Mouse (Mus musculus) intestine, postnatal 0 days (tissue): ENCODE data around the gene Saa1. TPM values are rescaled to one million over a fixed set of nuclear protein-coding genes. Genes with fewer than 3 reads are reported as not detected.
A peak's percentile ranks its signal among the peaks of the same experiment; 100 is the strongest.

Experiments used
- ATAC-seq: fragments of 200-750 bp; cut with Nextera tagmentation; 2 replicates; pipeline ENCODE4 v1.8.0; 2017; ENCODE audit warnings: mild to moderate bottlenecking, moderate TSS enrichment, moderate library complexity
- H3K27ac ChIP-seq: fragments of 300-500 bp; sonication (generic); 2 replicates; pipeline ENCODE4 v1.5.1; 2014; ENCODE audit warnings: mild to moderate bottlenecking, low read depth, low read length, moderate library complexity
- H3K27me3 ChIP-seq: fragments of 300-500 bp; sonication (generic); replicated peaks from 2 replicates; pipeline ENCODE4 v1.6.1; 2014; ENCODE audit warnings: low read length, mixed read lengths; ENCODE audit not compliant: control insufficient read depth, insufficient read depth
- H3K36me3 ChIP-seq: fragments of 300-500 bp; sonication (generic); 2 replicates; pipeline ENCODE4 v1.6.1; 2014; ENCODE audit warnings: mild to moderate bottlenecking, moderate library complexity; ENCODE audit not compliant: control insufficient read depth, insufficient read depth
- H3K4me1 ChIP-seq: fragments of 300-500 bp; sonication (generic); replicated peaks from 2 replicates; pipeline ENCODE4 v1.6.1; 2014; ENCODE audit warnings: antibody characterized with exemption, low read length, mixed read lengths; ENCODE audit not compliant: control insufficient read depth, insufficient read depth
- H3K4me2 ChIP-seq: fragments of 300-500 bp; sonication (generic); replicated peaks from 2 replicates; pipeline ENCODE4 v1.6.1; 2014; ENCODE audit warnings: low read depth, mild to moderate bottlenecking, moderate library complexity
- H3K4me3 ChIP-seq: fragments of 300-500 bp; sonication (generic); 2 replicates; pipeline ENCODE4 v1.5.1; 2014; ENCODE audit warnings: low read depth, low read length
- H3K9ac ChIP-seq: fragments of 300-500 bp; sonication (generic); 2 replicates; pipeline ENCODE4 v1.6.1; 2014; ENCODE audit warnings: mild to moderate bottlenecking, low read depth, low read length
- H3K9me3 ChIP-seq: fragments of 300-500 bp; sonication (generic); 2 replicates; pipeline ENCODE4 v1.6.1; 2016; ENCODE audit warnings: mixed run types; ENCODE audit not compliant: control insufficient read depth
- CTCF ChIP-seq: sonication (generic); IDR thresholded peaks from 2 replicates; pipeline ENCODE4 v1.5.1; 2016; ENCODE audit warnings: low read depth, mild to moderate bottlenecking, control low read depth, antibody characterized with exemption, moderate library complexity
- WGBS: fragments of 180-500 bp; shearing (Covaris S2); extraction: QIAGEN DNeasy Blood & Tissue Kit; methylation state at CpG from one replicate; pipeline ENCODE4 v1.1.7; 2014; 5-methylcytosine and 5-hydroxymethylcytosine counted together
- polyA plus RNA-seq: library from polyadenylated mRNA; unstranded; fragments of >200 nt; fragmentation: Nextera tagmentation; extraction: Ambion mirVana; gene quantifications from 2 replicates; pipeline ENCODE4 v1.2.1, GENCODE M21; 2015

Gene Saa1
- polyA plus RNA-seq, 1 experiment from 2014 or later: 0.29 TPM

DNA sequence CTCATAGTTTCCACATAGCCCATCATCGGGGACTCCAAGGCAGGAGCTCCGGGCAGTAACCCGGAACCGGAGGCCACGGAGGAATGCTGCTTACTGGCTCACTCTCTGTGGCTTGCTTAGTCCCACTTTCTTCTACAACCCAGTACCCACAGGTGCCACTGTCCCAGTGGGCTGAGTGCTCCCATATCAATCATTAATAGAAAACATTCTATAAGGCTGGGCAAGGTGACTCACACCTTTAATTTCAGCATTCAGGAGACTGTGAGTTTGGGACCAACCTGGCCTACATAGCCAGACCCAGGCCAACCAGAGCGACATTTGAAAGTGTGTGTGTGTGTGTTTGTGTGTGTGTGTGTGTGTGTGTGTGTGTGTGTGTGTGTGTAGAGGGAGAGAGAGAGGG is 19.4 kb downstream of the Saa1 start:
- Histone ChIP-seq H3K27me3 (no peaks in the 10 kb centered on the region), H3K27ac (no peak overlapping the region; the same call in 1 of the 2 replicates), H3K9ac (no peak overlapping the region), H3K4me2 (no peak overlapping the region), H3K36me3 (no peaks in the 10 kb centered on the region), H3K4me1 (peaks cover 3% of the 10 kb centered on the region; the same call in 1 of the 2 replicates), H3K4me3 (no peak overlapping the region), H3K9me3 (no peaks in the 10 kb centered on the region)
- 97% methylated on average over 6 of the region's 6 CpGs for WGBS
- TF ChIP-seq CTCF: no peak
- peak; percentile 58 for ATAC-seq

DNA sequence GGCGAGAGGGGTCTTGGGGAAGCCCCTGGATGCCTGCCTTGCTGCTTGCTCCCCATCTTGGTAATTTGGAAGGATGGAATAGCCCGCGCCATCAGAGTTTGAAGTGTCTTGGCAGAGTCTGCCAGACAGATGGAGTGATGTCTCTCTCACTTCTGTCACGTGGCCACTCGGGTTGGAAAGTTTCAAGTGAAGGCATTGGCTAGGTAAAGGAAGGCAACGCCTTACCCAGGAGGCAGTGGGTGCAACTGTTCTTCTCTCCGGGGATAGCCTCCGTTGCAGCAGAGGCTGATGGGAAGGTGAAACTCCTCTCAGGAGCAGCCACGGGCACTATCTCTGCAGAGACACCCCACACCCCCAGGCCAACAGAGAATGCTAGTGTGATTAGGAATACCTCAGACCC is 22.3 kb downstream of the Saa1 start:
- Histone ChIP-seq H3K27ac (no peak overlapping the region), H3K9ac (no peak overlapping the region), H3K4me3 (no peak overlapping the region), H3K4me2 (no peak overlapping the region), H3K4me1 (peaks cover 3% of the 10 kb centered on the region; the same call in 1 of the 2 replicates), H3K36me3 (no peaks in the 10 kb centered on the region), H3K27me3 (no peaks in the 10 kb centered on the region), H3K9me3 (no peaks in the 10 kb centered on the region)
- WGBS: 82% methylated on average over 9 of the region's 9 CpGs
- no peak for ATAC-seq
- TF ChIP-seq CTCF: no peak

- H3K9me3 ChIP-seq: no peaks in the 10 kb centered on the region
- no peak overlapping the region for H3K4me2 ChIP-seq
- peaks cover 3% of the 10 kb centered on the region; the same call in 1 of the 2 replicates for H3K4me1 ChIP-seq
- 36% methylated on average over 7 of the region's 7 CpGs for WGBS
- no peak overlapping the region for H3K9ac ChIP-seq
- TF ChIP-seq CTCF: no peak
- no peak overlapping the region for H3K27ac ChIP-seq
- no peaks in the 10 kb centered on the region for H3K36me3 ChIP-seq
- ATAC-seq: peak; percentile 28; the same call in 1 of the 2 replicates
- no peak overlapping the region for H3K4me3 ChIP-seq
- H3K27me3 ChIP-seq: no peaks in the 10 kb centered on the region
Measured at GRCm38 (mm10) chr7:46719526-46719925, 23.3 kb downstream of the Saa1 start.

DNA sequence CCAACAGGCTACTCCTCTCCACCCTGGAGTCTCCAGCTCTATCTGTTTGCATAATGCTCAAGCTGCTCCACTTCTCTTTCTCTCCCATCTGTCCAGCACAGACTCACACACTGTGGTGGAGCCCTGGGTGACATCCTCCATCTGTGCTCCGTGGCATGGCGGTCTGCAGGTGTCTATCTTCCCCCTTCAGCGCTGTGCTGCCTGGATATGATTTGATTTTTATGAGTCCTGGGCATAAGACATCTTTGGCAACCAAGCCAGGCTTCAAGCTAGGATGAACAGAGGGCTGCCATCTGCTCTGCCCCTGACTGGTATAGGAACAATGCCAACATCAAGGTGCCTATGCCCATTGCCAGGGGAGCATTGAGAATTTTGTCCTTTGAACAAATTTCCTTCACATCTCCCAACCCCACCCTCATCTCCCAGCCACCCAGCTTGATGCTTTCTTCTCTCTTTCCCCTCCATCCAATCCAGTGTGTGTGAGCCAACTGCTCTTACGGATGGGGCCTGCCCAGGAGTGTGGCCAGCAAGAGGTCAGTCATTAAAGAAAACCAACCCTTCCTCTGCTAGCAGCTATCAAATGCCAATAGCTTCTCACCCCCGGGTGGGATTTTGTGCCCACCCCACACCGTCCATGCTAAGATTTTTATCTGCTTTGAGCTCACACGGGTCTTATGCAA is 24.0 kb downstream of the Saa1 start:
- WGBS: 80% methylated on average over 7 of the region's 7 CpGs
- no peak for TF ChIP-seq CTCF
- no peaks in the 10 kb centered on the region for H3K9me3 ChIP-seq
- no peaks in the 10 kb centered on the region for H3K27me3 ChIP-seq
- no peak overlapping the region for H3K4me2 ChIP-seq
- H3K27ac ChIP-seq: no peak overlapping the region
- H3K4me1 ChIP-seq: peaks cover 3% of the 10 kb centered on the region; the same call in 1 of the 2 replicates
- no peak overlapping the region for H3K4me3 ChIP-seq
- H3K9ac ChIP-seq: no peak overlapping the region
- H3K36me3 ChIP-seq: no peaks in the 10 kb centered on the region
- no peak for ATAC-seq

DNA sequence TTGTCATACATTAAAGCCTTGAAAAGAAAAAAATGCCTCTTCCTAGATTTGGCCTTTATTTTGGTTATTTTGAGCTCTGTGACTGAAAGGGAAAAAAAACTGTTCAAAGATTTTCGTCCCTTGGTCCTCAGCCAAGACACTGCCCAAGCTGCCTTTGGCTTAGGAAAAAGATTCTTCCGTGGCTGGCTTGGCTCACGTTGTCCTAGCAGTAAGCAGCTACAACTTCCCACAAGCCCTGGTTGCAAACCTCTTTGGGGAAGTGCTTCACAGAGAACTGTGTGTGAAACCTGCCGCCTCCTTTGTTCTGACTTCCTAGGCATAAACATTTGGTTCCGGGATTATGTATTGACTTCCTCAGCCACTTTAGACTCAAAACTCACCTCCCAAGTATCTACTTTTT is 25.9 kb downstream of the Saa1 start:
- 33% methylated on average over 5 of the region's 5 CpGs for WGBS
- Histone ChIP-seq H3K4me2 (no peak overlapping the region), H3K27me3 (no peaks in the 10 kb centered on the region), H3K36me3 (no peaks in the 10 kb centered on the region), H3K4me1 (no peaks in the 10 kb centered on the region; the same call in 1 of the 2 replicates), H3K4me3 (no peak overlapping the region), H3K27ac (no peak overlapping the region), H3K9me3 (no peaks in the 10 kb centered on the region), H3K9ac (no peak overlapping the region)
- TF ChIP-seq CTCF: no peak
- ATAC-seq: no peak

DNA sequence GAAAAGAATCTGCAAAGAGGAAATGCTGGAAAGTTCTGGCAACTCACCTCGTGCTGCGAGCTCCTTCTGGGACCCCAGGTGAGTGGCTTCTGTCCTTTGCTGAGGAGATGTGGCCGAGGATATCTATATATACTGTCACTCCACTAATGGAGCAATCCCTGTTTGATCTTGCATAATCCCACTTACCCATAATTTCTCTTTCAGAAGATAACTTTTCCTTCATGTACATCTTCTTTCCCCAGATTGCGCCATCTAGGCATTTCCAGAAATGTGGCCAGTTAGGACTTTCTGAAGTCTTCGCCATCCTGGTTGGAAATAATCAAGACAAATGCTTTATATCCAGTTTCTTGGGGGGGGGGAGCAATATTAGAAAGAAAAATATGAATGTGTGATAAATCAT is 27.2 kb downstream of the Saa1 start, which contains the start of gene Saa3:
Saa3 (minus strand) TSS at position 101 of the 400 bp plus-strand sequence.
- Histone ChIP-seq H3K4me2 (no peak within 1 kb of the TSS), H3K4me3 (no peak within 1 kb of the TSS), H3K27me3 (no peaks in the 10 kb centered on the region), H3K36me3 (no peaks in the 10 kb centered on the region), H3K27ac (no peak within 1 kb of the TSS), H3K9me3 (no peaks in the 10 kb centered on the region), H3K9ac (no peak within 1 kb of the TSS), H3K4me1 (no peaks in the 10 kb centered on the region; the same call in 1 of the 2 replicates)
- ATAC-seq: no peak
- WGBS: 88% methylated on average over 5 of the region's 5 CpGs
- no peak for TF ChIP-seq CTCF
